Mouse (Mus musculus) spleen, adult 12 weeks (tissue): Measurements from ENCODE around the gene Hist1h2af.

Experiments used
- DNase-seq: peaks from one replicate; pipeline ENCODE4 v3.0.0; 2022; ENCODE audit warnings: low spot score

Gene Hist1h2af

DNA sequence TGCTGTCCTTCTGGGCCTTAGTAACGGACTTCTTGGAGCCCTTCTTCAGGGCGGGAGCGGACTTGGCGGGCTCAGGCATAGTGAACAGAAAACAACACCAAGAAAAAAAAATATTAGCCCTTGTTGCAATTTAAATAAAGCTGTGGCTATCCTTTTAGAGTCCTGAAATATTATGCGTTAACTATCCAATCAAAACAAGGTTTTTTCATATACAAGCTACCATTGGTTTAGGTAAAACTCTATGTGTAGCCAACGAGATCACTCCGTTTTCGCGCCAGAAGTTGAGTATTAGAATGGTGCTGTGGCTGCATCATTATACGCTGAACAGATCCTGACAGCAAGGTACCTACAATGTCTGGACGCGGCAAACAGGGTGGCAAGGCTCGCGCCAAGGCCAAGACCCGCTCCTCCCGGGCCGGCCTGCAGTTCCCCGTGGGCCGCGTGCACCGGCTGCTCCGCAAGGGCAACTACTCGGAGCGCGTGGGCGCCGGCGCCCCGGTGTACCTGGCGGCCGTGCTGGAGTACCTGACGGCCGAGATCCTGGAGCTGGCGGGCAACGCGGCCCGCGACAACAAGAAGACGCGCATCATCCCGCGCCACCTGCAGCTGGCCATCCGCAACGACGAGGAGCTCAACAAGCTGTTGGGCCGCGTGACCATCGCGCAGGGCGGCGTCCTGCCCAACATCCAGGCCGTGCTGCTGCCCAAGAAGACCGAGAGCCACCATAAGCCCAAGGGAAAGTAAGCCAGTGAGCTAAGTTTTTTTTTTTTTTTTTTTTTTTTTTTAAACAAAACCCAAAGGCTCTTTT is at the start of gene Hist1h2af:
TSS of gene Hist1h2af (plus strand) at position 347 of the 808 bp plus-strand sequence.
- peak; percentile 75 for DNase-seq

DNA sequence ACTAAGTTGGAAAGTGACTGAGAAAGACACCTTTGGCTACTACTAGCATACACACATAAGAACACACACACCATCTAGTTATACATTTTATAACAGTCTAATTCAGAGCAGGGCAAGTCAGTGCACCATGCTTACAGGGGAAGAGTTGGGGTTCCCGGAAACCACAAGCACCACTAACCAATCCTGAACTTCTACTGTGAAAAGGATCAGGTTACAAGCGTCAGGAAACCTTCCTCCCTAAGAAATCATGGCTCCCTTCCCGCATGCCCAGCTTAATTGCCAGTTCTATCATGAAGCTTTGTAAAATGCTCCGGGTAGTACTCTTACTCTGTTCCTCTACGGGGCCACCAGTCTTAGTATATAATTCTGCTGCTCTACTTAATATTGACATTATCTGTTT is 48.4 kb upstream of the Hist1h2af start:
- DNase-seq: no peak

DNA sequence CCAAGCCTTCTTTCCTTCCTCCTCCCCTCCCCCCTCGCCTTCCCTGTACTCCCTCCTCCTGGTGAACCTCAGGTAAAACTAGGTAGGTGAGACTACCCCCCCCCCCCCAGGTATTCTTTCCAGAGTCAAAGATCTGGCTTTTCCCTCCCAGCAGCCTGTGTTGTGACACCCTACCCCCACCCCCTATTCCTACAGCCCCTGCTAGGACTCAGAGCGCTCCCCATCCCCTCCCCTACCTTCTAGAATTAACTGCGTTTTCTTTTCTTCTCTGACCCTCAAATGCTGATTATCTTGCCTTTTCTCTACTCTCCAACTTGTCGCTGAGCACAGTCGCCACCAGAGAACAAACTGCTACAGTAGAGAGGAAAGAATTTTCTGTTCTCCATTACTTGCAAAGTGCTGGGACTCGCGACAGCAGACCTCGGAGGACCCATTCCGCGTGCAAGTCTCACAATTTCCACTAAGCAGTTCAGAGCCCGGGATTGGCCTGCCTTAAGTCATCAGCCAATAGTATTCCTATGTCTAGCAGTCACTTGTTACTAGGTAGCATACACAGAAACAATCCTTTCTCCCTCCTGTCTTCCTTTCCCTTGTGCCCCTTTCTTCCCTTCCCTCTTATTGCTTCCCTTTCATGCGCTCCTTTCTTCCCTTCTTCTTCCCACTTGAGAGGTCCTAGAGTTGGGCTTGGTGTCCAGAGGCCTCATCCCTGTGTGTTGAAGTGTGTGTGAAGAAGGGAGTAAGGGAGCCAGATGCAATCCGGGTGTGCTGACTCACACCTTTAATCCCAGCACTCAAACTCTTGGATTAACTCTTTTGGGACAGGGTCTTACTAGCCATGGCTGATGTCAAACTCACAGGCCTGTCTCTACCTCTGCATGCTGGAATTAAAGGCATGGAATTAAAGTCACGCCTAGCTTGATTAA is 45.0 kb upstream of the Hist1h2af start, which contains the start of gene Btn2a2:
TSS of gene Btn2a2 (minus strand) at position 458 of the 923 bp plus-strand sequence.
- DNase-seq: no peak

DNA sequence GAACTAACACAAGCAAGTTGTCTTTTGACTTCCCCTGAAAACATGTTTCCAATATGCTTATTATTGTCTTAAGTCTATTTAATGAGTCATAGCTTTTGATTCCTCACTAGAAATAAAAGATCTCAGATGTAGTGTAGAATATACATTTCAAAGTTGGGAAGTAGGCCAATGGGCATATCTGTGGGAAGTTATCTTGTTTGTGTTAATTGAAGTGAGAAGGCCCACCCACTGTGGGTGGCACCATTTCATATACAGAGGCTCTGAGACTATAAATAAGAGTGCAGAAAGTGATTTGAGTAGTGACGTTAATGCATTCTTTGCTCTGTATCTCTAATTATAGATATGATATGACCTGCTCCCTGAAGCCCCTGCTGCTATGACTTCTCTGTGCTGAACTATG is 42.8 kb upstream of the Hist1h2af start:
- no peak for DNase-seq

DNA sequence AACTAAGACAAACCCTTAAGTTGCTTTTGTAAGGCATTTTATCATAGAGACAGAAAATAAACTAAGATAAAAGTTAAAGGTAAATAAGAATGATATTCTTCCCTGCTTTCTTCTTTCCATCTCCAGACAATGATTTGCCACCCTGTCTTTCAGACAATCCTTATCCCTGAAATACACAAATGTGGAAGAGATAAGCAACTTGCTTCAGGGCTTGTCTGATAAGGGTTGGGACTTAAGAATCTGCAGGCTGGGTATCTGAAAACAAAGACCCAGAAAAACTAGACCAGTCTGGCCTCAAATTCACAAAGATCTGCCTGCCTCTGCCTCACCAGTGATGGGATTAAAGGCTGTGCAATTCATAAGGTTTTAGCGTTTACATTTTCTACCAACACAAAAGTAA is 42.4 kb upstream of the Hist1h2af start:
- no peak for DNase-seq

DNA sequence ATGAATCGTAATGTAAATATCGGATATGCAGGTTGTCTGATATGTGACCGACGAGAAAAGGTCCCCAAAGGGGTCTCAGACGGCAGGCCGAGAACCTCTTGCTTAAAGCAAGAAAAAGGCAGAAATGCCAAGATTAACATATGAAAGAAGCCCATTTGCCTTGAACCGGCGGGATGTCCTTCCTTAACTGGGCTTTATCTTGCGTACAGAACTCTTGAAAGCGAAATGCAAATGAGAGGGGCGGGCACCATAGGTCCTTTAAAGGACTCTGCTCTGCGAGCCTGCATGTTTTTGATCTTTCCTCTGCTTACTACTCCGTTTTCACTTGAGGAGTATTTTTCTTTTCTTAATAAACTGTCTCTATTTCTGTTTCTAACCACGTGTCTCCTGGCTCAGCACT is 41.7 kb upstream of the Hist1h2af start:
- no peak for DNase-seq

DNA sequence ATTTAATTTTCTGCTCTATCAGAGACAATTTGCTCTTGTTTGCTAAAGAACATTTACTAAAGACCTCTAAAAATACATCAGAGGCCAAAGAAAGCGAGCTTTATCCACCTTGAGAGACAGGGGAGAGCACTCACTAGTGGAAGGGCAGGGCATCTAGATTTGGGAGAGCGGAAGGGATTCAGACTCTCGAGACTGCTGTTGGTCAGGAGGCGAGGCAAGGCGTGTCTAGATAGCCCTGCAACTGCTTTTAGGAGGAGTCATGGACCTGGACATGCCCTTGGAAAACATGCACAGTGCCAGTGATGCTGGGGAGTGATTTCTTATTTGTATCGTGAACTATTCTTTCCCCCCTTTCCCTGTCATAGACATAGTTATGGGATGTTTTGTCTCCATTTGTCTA is 38.2 kb upstream of the Hist1h2af start:
- DNase-seq: no peak

DNA sequence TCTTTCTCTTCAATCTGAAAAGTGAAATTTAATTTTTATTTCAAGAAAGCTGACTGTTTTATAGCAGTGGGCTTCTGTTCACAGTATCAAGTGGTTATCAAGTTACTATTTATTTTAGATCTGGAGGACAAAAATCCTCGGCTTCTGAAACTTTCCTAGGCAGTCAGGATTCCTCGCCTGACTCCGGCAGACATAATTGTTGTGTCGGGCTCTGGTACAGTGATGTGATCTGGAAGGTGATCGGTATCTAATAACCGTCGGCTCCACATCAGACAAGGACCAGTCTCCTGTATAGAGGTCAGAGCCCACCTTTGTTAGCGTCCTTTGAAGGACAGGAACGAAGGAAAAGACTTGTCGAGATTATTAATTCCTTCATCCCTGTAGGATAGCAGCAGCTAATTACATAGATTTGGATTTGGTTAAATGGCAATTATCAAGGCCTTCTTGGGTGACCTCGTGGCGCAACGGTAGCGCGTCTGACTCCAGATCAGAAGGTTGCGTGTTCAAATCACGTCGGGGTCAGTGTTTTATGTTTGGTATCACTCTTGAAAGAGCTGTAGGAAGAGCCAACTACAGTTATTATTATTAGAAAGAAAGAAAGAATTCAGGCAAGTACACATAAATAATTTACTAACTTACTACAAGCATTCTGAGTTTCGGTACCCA is 35.9 kb upstream of the Hist1h2af start:
- DNase-seq: no peak

DNA sequence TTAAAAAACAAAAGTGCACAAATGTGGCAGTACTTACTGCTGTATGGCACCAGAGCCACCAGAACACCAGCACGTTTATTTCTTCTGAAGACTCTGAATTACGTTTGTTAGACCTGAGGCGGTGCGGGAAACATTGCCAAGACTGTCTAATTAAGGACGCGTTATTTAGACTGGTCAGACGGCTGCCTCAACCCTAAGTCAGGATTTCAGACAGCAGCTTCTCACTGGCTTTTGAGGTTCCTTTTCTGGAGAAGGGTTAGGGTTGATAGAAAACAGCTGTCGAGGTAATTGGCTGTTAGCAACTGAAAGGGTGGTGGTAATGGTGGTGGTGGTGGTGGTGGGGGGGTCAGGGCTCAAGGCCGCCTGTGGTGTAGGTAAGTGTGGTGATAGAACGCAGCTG is 35.1 kb upstream of the Hist1h2af start:
- no peak for DNase-seq

DNA sequence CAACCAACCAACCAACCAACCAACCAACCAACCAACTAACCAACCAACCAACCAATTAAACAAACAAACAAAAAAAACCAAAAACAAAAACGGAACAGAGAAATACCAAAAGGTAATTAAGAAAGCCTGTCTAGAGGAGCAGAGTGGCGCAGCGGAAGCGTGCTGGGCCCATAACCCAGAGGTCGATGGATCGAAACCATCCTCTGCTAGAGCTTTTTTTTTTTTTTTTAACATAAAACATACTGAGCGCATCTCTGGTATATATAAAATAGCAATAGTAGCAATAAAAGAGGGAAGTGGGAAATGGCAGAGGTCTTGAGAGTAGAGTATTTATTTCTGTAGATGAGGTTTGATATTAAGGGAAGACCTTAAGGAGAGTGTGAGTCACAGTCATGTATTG is 33.8 kb upstream of the Hist1h2af start:
- no peak for DNase-seq

DNA sequence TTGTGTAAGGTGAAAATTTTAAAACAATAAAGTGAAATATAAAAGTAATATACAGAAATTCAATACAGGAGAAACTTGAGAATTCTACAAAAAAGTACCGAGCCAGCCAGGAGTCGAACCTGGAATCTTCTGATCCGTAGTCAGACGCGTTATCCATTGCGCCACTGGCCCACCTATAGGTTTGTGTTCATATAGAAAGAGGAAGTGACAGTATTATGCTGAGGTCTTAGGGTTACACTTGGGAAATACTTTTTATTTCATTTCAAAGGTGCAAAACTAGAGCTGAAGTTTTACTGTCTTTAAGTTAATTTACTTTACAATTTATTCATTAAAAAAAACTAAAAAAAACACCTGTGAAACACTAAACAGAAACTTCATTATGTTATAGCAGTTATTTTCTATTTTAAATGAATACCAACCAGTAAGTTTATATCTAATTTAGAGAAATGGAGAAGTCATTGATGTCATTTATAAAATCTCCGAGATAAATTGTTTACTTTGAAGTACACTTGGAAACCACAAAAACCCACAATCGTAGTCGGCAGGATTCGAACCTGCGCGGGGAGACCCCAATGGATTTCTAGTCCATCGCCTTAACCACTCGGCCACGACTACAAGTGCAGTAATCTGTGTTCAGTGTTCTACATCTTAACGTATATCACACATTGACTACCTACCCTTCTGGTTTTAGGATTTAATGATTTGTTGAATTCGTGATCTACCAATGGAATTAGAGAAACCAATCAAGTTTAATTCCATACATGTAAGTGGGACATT is 33.1 kb upstream of the Hist1h2af start:
- DNase-seq: peak; percentile 63

DNA sequence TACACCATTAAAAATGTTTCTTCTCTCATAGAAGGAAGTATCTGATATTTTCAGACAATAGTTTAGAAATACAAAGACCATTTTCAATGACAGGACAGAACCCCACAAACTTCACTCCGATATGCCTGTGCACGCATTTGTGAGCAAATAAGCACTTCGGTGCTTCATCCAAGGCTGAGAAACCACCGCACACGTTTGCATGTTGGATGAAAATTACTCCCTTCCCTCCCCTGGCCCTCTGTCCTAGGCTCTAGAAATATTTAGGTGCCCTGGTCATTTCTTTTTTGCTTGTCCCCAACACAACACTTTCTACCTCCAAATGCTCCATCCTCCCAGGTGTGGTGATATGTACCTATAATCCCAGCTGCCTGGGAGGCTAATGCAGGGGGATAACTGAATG is 32.2 kb upstream of the Hist1h2af start:
- DNase-seq: no peak

DNA sequence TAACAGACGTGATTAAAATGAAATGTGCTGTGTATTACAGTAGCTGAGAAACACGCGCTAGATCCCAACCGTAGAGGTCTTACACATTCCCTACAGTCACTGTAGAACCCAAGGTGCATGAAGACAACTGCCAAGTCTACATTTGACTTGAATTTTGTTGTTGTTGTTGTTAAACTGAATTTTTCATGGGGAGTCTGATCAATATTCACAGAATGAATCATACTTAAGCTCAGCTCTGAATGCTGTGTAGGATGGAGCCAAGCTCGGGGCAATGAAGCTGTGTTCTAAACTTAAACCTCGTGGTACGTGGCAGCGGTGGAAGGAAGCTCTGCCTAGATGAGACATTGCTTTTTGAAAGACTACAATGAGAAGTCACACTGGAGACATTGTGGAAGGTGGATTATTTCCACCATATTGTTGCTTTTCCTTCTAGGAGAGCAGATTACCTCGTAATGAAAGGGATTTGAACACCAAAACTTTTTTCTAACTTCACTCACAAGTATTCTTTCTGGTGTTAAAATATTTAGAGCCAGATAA is 31.6 kb upstream of the Hist1h2af start:
- DNase-seq: no peak

DNA sequence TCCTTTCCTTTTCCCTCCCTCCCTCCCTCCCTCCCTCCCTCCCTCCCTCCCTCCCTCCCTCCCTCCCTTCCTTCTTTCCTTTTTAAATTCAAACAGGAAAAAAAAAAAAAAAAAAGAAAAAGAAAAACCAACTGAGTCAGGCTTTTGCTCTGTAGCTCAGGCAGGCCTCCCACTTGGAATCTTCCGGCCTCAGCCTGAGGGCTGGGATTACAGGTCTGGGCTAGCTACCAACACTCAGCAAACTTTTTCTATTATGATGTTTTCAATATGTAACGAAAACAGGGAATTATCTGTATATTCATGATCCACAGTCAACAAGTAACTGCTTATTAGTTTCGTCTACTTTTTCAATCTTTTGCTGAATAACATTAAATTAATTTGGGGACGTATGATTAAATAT is 30.8 kb upstream of the Hist1h2af start:
- DNase-seq: no peak

DNA sequence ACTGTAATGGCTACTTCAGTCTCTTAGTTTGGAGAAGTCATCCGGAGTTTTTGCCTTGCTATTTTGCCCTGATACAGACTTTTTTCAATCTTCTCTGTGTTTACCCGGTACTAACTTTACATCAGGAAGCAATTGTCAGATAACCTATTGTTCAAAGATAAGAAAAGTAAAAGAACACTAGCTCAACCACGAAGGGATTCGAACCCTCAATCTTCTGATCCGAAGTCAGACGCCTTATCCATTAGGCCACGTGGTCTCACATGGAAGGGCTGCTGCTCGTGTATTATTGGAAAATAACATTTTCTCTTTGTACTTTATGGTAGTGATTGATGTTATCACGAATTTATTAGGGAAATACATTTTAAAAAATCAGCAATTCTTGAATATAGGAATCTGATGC is 29.9 kb upstream of the Hist1h2af start:
- no peak for DNase-seq

DNA sequence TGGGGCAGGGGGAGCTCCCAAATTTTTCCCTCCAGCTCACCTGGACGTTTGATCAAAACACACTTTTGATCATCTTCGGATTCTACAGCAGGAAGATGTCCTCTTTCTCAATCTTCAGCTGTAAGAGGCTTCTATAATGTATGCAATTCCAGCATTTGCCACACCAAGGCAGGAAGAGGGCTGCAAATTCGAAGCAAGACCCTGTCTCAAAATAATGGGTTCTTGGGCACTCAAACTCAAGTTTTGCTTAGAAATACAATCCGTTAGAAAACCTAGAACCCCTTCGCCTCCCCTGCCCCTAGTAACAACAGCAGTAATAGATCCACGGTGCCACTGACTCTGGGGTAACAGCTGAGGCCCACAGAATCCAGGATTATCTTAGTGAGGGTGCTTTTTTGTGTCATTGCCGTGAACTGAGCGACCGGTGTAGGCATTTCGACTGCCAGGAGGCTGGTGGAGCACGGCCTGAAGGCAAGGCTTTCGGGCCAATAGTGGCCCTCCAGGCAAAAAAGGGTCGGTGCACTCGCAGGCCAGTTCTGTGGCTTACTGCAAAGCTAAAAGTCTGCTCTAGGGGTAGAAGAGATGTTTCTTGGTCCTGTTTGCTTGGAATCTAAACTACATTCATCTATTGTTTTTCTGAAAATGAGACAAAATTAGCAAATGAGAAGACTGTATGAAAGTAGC is 27.9 kb upstream of the Hist1h2af start:
- no peak for DNase-seq

DNA sequence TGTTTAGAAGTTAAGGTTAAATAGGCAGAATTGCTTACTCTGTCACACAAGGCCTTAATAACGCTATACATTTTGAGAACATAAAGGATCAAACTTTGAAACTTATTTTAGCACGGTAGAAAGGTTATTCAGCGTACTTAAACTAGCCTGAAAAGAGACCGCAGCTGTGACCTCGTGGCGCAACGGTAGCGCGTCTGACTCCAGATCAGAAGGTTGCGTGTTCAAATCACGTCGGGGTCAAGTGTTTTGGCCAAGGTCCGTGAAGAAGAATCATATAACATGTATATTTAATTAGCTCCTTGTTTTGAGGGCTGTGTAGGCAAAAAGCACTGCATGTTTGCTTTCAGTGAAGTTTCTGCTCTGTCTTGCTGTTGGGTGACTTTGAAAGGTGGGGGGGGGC is 27.4 kb upstream of the Hist1h2af start:
- DNase-seq: peak; percentile 44

DNA sequence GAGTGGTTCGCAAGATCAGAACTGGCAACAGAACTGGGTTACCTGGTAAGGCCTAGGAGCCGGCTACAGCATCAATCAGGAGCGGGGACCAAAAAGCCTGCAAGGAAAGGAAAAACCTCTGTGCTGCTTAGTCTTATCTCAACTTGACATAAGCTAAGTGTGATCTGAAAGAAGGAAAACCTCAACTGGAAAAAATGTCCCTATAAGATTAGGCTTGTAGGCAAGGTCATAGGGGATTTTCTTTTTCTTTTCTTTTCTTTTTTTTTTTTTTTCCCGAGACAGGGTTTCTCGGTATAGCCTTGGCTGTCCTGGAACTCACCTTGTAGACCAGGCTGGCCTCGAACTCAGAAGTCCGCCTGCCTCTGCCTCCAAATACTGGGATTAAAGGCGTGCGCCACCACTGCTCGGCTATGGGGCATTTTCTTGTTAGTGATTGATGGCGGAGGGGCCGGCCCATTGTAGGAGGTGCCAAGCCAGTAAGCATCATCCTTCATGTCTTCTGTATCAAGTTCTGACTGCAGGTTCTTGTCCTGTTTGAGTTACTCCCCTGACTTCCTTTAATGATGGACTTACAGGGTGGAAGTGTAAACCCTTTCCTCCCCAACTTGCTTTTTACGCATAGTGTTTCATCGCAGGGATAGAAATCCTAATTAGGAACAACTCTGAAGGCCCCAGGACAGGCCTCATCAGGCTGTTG is 26.7 kb upstream of the Hist1h2af start:
- DNase-seq: no peak

DNA sequence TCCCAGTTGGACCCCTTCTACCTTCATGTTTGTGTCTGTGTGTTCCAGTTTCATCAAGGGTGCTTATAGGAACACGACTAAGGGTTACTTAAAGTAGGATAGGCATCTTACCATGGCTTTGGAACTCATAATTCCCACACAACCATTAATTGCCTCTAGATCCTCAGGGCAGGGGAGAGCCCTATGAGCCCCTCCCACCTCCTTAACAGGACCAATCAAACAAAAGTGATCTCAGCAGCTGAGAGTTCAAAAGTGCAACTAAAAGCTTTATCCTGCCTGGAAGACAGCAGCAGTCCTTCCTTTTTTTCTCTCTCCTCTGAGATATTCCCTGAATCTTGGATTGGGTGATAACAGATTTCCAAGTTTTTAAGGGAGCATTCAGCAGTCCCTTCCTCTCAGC is 23.6 kb upstream of the Hist1h2af start:
- no peak for DNase-seq

DNA sequence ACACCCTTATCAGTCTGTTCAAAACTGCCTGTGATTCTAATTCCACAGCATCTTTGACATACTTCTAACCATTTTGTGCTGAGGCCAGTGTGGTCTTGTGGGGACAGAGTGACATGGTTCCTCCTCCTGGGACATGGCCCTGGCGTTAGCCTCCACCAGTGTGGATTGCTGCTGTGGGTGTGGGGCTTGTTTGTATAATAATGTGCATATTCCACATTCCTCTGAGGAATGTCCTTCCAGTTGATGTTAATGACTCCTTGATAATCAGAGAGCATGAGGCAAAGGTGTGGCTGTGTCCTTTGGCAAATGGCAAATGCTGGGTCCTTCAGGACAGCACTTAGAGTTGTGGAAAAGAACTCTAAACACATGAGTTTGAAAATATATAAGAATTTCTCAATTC is 20.2 kb upstream of the Hist1h2af start:
- no peak for DNase-seq
